Mouse (Mus musculus) heart, postnatal 25 days (tissue): ENCODE measurements around the gene Ccdc102a. TPM values are rescaled to one million over a fixed set of nuclear protein-coding genes. Genes with fewer than 3 reads are reported as not detected.

Experiments used
- DNase-seq: peaks from one replicate; pipeline ENCODE4 v3.0.0; 2022; ENCODE audit warnings: low spot score
- intact Hi-C: fragments of 180-260 bp; cut with DNase I; formaldehyde crosslinking; loops from one replicate; pipeline ENCODE4 v1.15.1; 2025
- total RNA-seq, 2 experiments: library from RNA; stranded (reverse); gene quantifications; 2 replicates each; pipeline ENCODE4 v1.2.3; 2021

The Ccdc102a gene
- 1 to 10 TPM; 6.3 to 7.2 TPM for total RNA-seq

DNA sequence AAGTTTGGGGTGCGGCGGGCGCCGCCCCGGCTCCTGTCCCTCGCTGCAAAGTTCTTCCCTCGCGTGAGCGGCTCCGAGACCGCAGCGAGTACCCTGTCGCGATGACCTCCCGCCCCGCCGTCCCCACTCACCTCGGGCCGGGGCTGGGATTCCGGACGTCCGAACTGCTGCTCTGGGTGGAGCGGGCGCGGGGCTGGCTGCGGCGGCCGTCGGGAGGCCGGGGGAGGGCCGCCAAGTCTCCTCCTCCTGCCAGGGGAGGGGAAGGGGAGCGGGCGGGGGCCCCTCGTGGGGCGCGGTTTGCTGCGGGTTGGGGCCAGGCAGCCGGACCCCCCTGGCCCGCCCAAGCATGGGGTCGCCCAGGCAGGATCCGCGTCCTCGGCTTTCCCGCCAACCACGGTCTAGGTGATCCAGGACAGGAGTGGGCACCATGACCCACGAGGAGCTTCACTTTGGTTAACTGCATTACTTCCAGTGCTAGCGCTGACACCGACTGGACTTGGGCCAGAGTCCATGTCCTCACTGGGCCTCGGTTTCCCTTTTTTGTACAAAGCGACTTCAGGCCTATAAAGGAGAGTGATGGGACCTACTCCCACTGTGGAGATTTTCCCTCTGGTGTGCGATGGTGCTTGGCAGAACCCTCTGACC lies at the start of gene Ccdc102a:
TSS of gene Ccdc102a (minus strand) at position 248 of the 645 bp plus-strand sequence.
- peak; percentile 53 for DNase-seq

DNA sequence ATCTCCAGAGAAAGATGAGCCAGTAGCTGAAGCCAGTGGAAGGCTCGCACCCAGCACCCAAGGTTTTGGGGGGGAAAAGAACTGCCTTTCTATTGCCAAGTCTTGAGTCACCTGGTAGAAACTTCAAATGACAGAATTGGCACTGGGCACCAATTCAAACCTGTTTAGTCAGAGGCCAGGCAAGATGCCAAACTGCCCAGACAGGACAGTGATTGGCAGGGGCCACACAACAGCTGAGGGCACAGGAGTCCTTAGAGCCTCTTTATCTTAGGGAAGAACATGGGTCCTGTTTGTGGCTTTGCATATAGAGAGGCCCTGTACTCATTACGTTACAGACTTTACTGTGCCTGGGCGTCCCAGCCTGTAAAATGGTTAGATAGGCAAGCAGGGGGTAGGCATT lies 49.7 kb upstream of the Ccdc102a start:
- intact Hi-C loops: no loop called here
- DNase-seq: no peak

More for the DNA sequence above, at the start of gene Ccdc102a:
- intact Hi-C loops: no loop called here

DNA sequence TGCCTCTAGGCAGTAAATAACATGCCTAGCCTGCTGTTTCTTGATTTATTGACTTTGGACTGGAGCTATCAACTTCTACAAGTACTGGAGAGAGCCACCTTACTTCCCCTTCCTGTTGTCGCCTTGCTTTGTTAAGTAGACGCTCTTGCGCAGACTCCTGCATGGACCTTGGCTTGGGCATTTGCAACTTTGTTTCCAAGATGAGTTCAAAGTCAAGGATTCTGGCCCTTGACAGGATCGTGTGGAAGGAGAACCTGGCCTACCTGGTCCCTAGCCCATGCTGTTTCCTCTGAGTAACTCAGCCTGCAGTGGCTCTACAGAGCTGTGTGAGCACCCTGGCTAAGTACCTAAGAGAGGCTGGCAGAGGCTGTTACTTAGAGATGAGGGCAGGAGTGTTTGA lies 49.2 kb upstream of the Ccdc102a start:
- intact Hi-C loops: no loop called here
- DNase-seq: no peak

DNA sequence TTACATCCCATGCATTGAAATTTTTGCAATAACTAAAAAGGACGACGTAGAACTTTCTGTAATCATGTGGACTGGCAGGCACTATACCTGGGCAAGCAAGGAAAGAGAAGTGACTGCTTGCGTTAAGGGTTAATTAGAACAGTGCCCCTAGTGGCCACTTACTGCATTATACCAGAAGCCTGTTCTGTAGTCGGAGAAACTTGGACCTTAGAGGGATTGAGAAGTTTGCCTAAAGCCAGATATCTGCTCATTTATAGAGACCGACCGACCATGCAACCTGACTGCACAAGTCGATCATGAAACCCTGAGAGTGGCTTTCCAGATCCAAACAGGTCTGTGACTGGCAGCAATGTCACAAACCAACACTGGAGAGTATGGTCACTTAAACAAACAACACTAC lies 48.7 kb upstream of the Ccdc102a start:
- no peak for DNase-seq
- intact Hi-C loops: no loop called here

DNA sequence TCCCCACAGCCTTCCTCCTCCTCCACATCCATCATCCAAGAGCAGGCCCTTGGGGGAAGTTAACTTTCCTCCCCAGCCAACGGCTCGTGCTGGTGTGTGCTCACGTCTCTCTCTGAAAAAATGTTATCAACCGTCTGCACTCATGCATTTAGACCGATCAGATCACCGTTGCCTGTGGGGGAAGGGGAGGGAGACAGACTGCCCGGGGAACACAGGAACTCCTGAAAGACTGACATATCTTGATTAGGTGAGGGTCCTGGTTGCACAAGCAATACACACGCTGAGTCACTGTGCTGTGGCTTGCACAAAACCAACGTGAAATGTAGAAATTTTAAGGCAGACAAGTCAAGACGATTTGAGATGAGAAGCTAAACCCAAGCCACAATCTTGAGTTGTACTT lies 46.9 kb upstream of the Ccdc102a start:
- DNase-seq: no peak
- intact Hi-C loops: no loop called here

DNA sequence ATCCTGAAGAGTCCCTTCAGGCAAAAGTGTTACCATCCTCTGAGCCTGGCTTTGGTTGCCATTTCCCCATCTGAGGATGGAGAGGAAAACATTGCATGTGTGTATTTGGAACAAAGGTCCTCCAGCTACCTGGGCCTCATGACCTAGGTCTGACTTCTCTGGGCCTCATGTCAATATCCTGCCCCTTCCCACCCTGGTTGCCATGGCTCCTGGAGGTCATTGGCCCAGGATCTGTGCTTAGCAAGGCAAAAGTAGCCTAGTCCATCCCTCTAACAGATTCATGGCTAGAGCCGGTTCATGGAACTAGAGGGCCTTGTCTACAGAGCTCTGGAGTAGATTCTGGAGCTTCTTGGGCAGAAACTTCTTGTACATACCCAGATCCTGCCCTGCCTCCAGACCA lies 44.3 kb upstream of the Ccdc102a start:
- DNase-seq: no peak

DNA sequence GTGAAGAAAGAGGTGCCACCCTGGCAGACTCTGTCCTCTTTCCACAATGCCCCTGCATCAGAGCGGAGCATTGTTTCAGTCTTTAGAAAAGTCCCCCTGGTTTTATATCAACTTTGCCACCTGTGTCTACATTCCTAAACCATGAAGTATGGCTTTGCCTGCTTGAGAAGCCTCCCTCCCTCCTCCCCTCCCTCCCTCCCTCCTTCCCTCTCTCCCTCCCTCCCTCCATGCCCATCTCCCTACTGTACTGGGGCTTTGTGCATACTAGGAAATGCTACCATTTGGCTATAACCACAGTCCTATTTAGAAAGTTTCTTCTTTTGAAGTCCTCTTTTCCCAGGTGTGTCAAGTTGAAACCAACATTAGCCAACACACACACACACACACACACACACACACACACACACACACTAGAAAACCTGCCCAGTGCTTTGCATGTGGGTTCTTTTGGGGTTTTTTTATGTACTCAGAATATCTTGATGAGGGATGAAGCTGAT lies 38.2 kb upstream of the Ccdc102a start:
- intact Hi-C loops: no loop called here
- DNase-seq: no peak

More for the DNA sequence above, 44.3 kb upstream of the Ccdc102a start:
- intact Hi-C loops: no loop called here

DNA sequence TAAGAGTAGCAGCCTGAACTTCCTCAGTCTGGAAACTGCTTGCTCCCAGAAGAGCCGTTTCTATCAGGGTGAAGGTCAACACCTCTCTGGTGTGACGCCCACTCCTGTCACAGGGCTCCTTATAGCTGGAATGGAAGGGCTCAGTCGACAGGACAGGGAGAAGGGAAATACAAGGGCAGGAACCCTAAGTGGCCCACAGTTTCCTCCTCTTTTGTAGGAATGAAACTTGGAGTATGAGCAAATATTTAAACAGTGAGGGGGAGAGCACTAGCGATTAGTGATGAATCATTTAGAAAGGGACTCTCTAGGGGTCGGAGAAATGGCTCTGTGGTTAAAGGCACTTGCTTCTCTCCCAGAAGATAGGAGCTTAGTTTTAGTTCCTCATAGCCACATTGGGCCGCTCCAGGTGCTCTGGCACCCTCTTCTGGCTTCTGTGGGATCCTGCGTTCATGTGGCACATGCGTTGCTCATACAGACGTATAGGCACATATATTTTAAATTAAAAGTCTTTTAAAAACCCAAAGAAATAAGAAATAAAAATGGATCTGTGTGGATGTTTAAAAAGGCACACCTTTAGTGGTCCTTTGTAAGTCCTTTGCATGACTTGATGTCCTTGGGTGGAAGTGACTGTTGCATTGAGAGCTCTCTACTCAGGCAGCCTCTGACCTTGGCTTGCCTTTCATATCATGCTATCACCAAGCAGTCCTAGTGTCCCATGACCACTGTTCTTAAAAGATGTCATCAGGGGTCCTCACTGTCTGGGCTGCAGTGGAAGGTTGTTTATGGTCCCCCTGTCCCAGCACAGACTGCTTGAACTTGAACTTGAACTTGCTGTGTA lies 37.2 kb upstream of the Ccdc102a start:
- DNase-seq: no peak
- intact Hi-C loops: no loop called here

DNA sequence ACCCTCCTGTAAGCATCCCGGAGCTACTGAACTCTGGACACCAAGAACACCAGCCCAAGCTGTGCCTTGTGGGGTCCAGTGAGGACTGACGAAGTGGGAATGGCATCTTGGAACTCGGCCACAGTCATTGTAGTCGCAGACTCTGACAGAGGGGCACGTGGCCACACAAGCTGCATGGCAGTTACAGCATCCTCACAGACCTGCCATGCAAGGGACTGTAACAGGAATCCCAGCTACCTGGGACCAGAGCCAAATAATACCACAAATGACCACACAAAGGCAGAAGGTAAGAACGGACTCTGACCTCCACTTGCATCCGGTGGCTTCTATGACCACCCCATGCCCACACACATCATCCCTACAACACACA lies 36.5 kb upstream of the Ccdc102a start:
- no peak for DNase-seq
- intact Hi-C loops: no loop called here

DNA sequence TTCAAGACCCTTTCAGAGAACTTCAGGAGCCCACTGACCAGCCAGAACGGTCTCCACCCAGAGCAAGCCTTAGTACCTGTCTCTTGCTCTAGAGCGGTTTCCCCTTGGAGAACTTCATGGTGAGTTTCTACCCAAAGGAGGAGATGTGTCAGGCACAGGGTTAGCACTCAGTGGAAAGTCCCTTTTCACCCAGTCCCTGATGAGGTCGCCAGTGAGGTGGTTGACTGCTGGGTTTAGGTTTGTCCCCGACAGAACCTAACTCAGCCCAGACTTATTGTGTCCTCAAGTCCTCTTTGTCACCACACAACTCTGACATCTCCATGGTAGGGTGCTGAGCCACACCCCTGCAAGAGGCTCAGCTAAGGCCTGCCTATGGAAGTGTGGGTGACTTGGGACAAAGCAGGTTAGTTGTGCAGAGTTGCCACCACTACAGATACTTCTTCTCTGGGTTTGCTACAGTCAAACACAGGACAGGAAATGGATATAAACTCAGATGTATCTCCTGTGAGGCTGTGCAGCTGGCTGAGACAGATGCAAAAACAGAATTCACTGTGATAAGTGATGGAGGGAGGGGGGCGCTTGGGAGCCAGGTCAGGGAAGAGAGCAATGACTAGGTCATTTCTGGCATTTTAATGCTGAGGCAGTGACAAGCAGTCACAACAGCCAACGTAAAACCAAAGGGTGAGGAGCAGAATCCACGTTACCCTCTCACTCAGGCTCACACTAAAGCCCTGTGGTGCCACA lies 35.9 kb upstream of the Ccdc102a start:
- intact Hi-C loops: no loop called here
- no peak for DNase-seq

DNA sequence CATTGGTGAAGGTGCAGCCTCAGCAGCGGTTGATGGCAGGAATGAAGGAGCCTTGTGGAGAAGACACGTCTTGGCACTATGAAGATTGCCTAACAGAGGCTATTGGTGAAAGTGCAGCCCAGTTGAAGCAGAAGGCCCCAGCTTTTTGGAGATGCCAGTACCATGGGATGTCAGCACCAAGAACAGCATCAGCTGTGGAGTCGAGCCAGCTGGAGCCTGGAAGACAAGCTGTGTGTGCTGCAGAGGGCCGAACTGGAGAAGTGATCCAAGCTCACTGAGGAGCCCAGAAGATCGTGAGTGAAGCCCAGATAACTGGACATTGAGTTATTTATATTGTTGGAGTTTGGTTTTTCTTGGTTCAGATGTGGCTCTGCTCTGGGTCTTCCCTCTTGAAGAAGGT lies 34.2 kb upstream of the Ccdc102a start:
- intact Hi-C loops: no loop called here
- DNase-seq: no peak

DNA sequence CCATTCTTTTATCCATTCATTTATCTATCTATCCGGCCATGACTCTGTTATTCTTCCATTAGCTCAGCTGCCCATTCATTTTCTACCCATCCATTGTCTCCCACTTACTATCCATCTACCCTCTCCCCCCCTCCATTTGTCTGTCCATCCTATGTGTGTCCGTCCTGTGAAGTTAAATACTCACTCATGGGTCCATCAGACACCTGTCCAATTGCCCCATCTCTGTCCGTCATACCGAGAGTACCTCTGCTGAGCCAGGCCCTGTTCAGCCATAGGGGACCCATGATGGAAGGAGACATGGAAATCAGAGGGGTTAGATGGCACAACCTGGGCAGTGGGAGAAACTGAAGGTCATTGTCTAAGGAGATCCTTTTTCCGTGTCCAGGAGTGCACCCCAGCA lies 32.6 kb upstream of the Ccdc102a start:
- intact Hi-C loops: loop anchor here (1.0 kb wide), 1 partner anchor 51 kb away; no protein-coding TSS in a partner anchor
- DNase-seq: no peak

DNA sequence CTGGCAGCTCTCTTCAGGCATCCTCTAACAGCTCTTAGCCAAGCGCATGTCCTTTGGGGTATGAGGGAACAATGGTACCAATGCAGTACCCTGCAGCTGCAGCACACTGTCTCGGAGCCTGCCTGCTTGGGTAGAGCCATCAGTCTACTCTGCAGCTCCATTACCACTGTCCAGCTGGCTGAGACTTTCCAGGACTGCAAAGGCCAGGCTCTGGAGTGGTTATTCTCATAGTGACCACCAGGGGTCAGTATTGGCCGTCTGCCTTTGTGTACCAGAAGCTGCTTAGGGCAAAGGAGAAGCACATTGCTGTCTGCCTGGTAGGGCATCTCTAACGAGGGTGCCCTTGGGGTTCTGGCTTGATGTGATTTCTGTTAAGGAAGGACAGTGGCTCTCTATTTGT lies 32.1 kb upstream of the Ccdc102a start:
- DNase-seq: peak; percentile 42
- intact Hi-C loops: loop anchor here (1.0 kb wide), 1 partner anchor 51 kb away; no protein-coding TSS in a partner anchor

DNA sequence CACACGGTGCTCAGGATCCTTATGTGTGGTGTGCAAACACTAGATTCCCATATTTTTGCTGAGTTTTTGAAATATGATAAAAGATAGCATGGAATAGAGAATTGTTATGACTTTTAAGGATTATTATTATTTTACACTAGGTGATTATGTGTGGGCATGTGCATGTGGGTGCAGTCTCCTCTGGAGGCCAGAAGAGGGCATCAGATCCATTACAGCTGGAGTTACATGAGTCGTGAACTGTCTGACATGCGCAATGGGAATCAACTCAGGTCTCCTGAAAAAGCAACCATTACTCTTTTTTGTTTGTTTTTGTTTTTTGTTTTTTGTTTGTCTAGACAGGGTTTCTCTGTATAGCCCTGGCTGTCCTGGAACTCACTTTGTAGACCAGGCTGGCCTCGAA lies 31.1 kb upstream of the Ccdc102a start:
- no peak for DNase-seq
- intact Hi-C loops: loop anchor here (5.0 to 10.0 kb wide), 3 partner anchors 128 to 366 kb away; partner anchors contain the start of gene Tepp

DNA sequence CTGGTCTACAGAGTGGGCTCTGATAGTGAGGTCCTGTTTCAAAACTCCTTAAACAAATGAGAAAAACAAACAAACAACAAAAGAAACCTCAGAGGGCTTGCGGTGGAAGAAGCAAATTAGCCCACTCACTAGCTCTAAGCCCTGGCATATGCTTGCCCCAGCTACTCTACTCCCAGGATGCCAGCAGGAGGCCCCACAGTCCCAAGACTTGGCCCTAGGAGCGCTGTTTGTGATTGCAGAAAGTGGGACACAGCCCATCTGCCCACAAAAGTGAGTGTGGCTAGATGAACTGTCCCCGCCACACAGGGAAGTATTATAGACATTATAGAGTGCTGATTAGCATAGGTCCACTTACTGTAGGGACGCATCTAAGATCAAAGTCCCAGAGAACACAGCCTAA lies 30.5 kb upstream of the Ccdc102a start:
- no peak for DNase-seq
- intact Hi-C loops: loop anchor here (5.0 to 10.0 kb wide), 3 partner anchors 129 to 366 kb away; partner anchors contain the start of gene Tepp

DNA sequence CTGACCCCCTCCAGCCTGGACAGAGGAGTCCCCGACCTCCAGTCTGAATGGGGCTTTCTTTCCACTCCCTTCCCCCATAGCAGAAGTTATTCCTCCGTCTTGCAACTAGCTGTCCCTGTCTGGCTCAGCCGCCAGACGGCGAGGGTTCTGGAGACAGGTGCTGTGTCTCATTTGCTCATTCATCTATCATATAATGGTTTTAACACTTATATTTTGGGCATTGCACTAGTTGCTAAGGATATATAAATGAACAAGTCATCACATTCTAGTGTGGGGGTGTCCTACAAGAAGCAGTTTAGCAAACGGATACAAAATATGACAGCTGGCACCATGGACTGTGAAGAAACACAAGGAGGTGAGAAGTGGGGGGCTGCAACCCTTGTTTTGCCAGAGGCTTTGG lies 27.3 kb upstream of the Ccdc102a start:
- no peak for DNase-seq
- intact Hi-C loops: loop anchor here (5.0 to 10.0 kb wide), 3 partner anchors 132 to 370 kb away; partner anchors contain the start of gene Tepp

DNA sequence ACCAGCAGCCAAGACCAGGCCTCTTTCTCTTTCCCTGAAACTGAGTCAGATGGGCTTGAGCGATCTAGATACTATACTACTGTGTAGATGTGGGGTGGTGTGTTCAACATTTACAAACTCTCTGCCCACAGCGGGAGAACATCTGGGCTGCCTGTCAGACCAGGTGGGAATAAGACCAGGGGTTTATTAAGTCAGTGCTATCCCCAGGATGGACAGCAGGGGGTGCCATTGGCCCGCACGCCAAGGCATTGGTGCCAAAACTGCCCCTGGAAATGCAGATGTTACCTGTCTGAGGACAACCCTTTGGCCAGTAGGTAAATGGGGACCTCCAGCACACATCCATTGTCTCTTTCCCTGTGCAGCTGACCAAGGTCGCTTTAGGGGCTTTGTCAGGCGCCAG lies 24.7 kb upstream of the Ccdc102a start:
- no peak for DNase-seq
- intact Hi-C loops: loop anchor here (2.0 to 10.0 kb wide), 3 partner anchors 262 to 372 kb away; partner anchors contain the start of gene Tepp

DNA sequence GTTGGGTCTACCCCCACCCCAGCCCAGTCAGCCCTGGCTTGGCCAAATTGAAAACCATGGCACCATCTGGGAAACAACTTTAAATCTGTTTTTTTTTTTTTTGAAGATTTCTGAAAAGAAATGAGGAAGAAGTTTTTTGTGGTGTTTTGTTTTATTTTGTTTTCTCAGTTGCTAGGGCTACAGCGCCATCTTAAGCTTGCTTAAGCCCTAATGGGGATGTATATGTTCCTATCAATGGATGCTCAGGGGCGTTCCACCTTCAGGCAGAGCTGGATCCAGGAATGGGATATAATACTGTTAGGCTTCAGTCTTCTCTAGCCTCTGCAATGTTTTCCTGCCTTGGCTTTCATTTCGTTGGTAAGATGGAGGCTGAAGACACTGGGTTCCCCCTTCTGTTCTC lies 17.3 kb upstream of the Ccdc102a start:
- intact Hi-C loops: no loop called here
- no peak for DNase-seq

DNA sequence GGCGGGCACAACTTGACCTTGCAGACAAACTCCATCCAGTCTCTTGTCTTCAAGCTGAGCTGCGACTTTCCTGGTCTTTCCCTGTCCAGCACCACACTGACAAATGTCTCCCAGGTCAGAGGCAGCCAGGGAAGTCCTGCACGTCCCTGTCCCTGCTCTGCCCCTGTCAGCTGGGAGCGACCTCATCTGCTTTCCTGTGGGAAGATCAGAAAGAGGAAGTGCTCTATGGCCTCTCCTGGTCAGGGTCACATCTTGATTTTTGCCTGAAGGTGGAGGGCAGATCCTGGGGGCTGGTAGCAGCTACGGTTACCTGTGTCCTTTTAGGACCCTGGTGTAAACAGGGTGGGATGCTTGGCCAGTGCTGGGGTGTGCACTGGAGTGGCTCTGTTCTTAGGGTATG lies 16.0 kb upstream of the Ccdc102a start:
- DNase-seq: no peak
- intact Hi-C loops: no loop called here

DNA sequence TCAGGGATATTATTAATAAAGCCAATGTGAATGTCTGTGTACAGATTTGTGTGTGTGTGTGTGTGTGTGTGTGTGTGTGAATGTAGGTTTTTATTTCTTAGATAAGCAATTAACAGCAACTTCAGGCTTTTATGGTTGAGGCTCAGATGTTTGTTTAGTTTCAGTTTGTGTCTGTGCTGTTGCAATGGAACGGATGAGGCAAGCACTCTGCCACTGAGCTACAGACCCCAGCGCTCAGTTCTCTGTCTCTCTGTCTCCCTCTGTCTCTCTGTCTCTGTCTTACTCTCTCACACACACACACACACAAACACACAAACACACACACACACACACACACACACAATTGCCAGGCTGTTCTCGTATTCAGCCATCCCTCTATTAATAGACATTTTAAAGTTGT lies 10.3 kb upstream of the Ccdc102a start:
- no peak for DNase-seq
- intact Hi-C loops: no loop called here
